Mouse (Mus musculus) cerebellum, adult 2 months (tissue): ENCODE data around the gene Olfr798. TPM values are rescaled to one million over a fixed set of nuclear protein-coding genes. Genes with fewer than 3 reads are reported as not detected.

Experiments used
- DNase-seq, 2 experiments: peaks; one replicate each; pipeline ENCODE4 v3.0.0; 2021
- H3K27ac ChIP-seq: fragments of 200-500 bp; 2 replicates; pipeline ENCODE4 v1.5.1; 2012; ENCODE audit warnings: low read length, control low read depth, inconsistent platforms; ENCODE audit not compliant: insufficient read depth
- H3K27me3 ChIP-seq: fragments of 200-500 bp; 2 replicates; pipeline ENCODE4 v1.6.1; 2012; ENCODE audit warnings: inconsistent platforms, mild to moderate bottlenecking, low read length, moderate library complexity; ENCODE audit not compliant: control insufficient read depth, insufficient read depth
- H3K4me1 ChIP-seq: fragments of 200-500 bp; 2 replicates; pipeline ENCODE4 v1.6.1; 2011; ENCODE audit warnings: low read length; ENCODE audit not compliant: control insufficient read depth, insufficient read depth
- H3K4me3 ChIP-seq: fragments of 200-500 bp; replicated peaks from 2 replicates; pipeline ENCODE3; 2011; ENCODE audit warnings: mild to moderate bottlenecking, low read depth, low read length, control low read depth; ENCODE audit not compliant: insufficient read depth
- CTCF ChIP-seq: fragments of 200-500 bp; IDR thresholded peaks from 2 replicates; pipeline ENCODE4 v1.5.1; 2011; ENCODE audit warnings: low read depth, mild to moderate bottlenecking, control low read depth, low read length, moderate library complexity, borderline replicate concordance; ENCODE audit not compliant: insufficient read depth
- POLR2A ChIP-seq: fragments of 200-500 bp; IDR thresholded peaks from 2 replicates; pipeline ENCODE4 v1.6.1; 2011; ENCODE audit warnings: low read length, control low read depth, borderline replicate concordance; ENCODE audit not compliant: insufficient read depth
- WGBS: fragments of 180-500 bp; shearing (Covaris S2); methylation state at CpG from one replicate; pipeline ENCODE4 v1.1.7; 2018; 5-methylcytosine and 5-hydroxymethylcytosine counted together
- polyA plus RNA-seq: library from polyadenylated mRNA; depleted of rRNA; stranded (reverse); fragments of >200 nt; gene quantifications from 2 replicates; pipeline ENCODE4 v1.2.3, GENCODE M21; 2012; rRNA removed

Olfr798 gene
- polyA plus RNA-seq, 1 experiment: not detected

DNA sequence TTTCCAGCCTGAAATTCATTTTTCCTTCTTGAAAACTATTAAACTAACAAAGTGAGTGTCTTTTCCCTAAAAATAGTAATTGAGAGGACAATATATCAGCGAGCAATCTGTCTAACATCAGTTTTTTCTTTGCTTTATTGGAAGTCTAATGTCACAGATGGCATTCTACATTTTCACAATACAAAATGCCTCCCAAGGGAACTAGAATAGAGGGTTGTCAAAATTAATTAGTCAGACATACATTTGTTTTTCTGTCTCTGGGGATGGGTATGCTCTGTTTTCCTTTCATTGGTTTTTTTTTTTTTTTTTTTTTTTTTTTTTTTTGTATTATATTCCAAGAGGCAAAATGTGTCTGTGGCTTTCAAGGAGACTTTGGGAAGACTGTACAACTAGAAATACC, 50.7 kb downstream of the Olfr798 start:
- 6% methylated on average over 1 of the region's 1 CpGs for WGBS
- H3K4me1 ChIP-seq: no peaks in the 10 kb centered on the region
- no peak overlapping the region for H3K27ac ChIP-seq
- H3K27me3 ChIP-seq: no peaks in the 10 kb centered on the region
- no peak for DNase-seq
- H3K4me3 ChIP-seq: no peak overlapping the region
- TF ChIP-seq CTCF (no peak), POLR2A (no peak)

Other genes with a start within 250 kb of the Olfr798 start
- gene Olfr784, start 243.9 kb downstream of the Olfr798 start, polyA plus RNA-seq: 0.06 and 0.08 TPM in 2 replicates
- gene Olfr785, start 222.5 kb downstream of the Olfr798 start, polyA plus RNA-seq: not detected in 2 replicates
- gene Olfr786, start 200.6 kb downstream of the Olfr798 start, polyA plus RNA-seq: not detected in 2 replicates
- gene Olfr787, start 166.1 kb downstream of the Olfr798 start, polyA plus RNA-seq: not detected in 2 replicates
- gene Olfr788, start 156.9 kb downstream of the Olfr798 start, polyA plus RNA-seq: not detected in 2 replicates
- gene Olfr789, start 143.2 kb downstream of the Olfr798 start, polyA plus RNA-seq: not detected in 2 replicates
- gene Olfr790, start 129.4 kb downstream of the Olfr798 start, polyA plus RNA-seq: not detected in 2 replicates
- gene Olfr791, start 106.1 kb downstream of the Olfr798 start, polyA plus RNA-seq: not detected in 2 replicates
- not detected in 2 replicates for gene Olfr792, start 88.8 kb downstream of the Olfr798 start, polyA plus RNA-seq
- gene Olfr794, start 60.3 kb downstream of the Olfr798 start, polyA plus RNA-seq: not detected in 2 replicates
- not detected in 2 replicates for gene Olfr796, start 15.4 kb downstream of the Olfr798 start, polyA plus RNA-seq
- not detected in 2 replicates for gene Olfr799, start 9.6 kb upstream of the Olfr798 start, polyA plus RNA-seq
- not detected in 2 replicates for gene Olfr800, start 29.8 kb upstream of the Olfr798 start, polyA plus RNA-seq
- not detected in 2 replicates for gene Olfr801, start 45.9 kb upstream of the Olfr798 start, polyA plus RNA-seq
- gene Olfr802, start 60.2 kb upstream of the Olfr798 start, polyA plus RNA-seq: not detected in 2 replicates
- not detected in 2 replicates for gene Olfr803, start 66.4 kb upstream of the Olfr798 start, polyA plus RNA-seq
- gene Olfr804, start 75.3 kb upstream of the Olfr798 start, polyA plus RNA-seq: not detected in 2 replicates
- not detected in 2 replicates for gene Olfr805, start 101.4 kb upstream of the Olfr798 start, polyA plus RNA-seq
- not detected in 2 replicates for gene Olfr806, start 114.0 kb upstream of the Olfr798 start, polyA plus RNA-seq
- gene Olfr807, start 129.9 kb upstream of the Olfr798 start, polyA plus RNA-seq: not detected in 2 replicates
- not detected in 2 replicates for gene Olfr808, start 137.5 kb upstream of the Olfr798 start, polyA plus RNA-seq
- gene Olfr809, start 146.7 kb upstream of the Olfr798 start, polyA plus RNA-seq: not detected in 2 replicates
- not detected in 2 replicates for gene Olfr810, start 167.0 kb upstream of the Olfr798 start, polyA plus RNA-seq
- not detected in 2 replicates for gene Olfr811, start 176.5 kb upstream of the Olfr798 start, polyA plus RNA-seq
- gene Olfr812, start 218.2 kb upstream of the Olfr798 start, polyA plus RNA-seq: not detected in 2 replicates
- gene Olfr813, start 227.4 kb upstream of the Olfr798 start, polyA plus RNA-seq: not detected in 2 replicates